Mouse (Mus musculus) frontal cortex, postnatal 14 days (tissue): ENCODE data around the gene Dop1b.
"Not testable (repeated sequence)": the region's sequence is repeated elsewhere in the genome, so short reads cannot be mapped to it uniquely, and the experiment has no call there.

Experiments used
- DNase-seq, 2 experiments: peaks; one replicate each; pipeline ENCODE4 v3.0.0; 2022; ENCODE audit warnings: low spot score in 2 of 2

Gene Dop1b

DNA sequence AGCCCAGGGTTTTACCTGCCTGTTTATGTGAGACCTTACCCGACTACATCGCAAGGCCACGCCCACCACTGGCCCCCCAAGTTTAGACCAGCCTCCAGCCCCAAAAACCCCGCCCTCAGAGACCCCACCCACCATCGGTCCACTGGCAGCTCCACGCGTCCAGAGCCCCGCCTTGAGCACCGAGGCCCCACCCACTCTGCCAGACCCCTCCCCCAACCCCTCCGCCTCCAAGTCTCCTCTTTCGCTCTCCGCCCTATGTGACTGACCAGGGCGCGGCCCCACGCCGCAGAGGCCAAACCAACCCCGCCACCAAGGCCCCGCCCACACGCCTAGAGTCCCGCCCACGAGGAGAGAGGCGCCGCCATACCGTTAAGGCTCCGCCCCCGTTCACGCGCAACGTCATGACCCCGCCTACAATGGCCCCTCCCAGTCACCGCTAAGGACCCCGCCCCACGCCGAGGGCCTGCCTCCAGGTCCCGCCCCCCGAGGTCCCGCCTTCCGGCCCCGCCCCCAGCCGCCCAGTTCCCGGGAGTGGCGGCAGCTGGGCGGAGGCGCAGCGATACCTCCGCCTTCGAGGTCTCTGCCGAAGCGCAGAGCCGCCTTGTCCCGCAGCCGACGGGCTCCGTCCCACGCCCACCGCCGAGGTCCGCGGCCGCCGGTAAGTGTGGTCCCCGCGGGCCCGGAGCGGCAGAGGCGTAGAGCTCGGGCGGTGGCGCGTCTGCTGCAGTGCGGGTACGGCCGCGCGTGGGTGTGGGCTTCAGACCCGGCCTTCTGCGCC, at the start of gene Dop1b:
Gene Dop1b, plus strand, starts transcription at position 494 of the 778 bp plus-strand sequence.
- peak; percentile 94 to 98 for DNase-seq

DNA sequence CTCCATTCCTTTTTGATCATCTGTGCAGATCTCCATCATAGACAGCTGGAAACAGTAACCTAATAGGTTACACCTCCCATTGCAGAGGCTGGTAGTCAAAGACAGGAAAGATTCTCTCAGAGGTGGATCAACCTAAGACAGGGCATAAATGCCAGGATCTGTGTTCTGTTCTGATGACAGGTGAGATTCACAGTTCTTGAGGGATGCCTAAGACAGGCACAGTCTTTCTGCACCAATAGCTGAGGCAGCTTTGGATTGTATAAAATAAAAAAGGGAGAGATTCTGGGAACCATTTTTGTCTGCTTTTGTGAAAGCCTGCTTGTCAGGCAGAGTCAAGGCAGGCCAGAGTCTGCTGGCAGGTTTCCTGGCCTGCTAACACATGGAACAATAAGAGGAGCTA, 43.7 kb upstream of the Dop1b start:
- no peak for DNase-seq

DNA sequence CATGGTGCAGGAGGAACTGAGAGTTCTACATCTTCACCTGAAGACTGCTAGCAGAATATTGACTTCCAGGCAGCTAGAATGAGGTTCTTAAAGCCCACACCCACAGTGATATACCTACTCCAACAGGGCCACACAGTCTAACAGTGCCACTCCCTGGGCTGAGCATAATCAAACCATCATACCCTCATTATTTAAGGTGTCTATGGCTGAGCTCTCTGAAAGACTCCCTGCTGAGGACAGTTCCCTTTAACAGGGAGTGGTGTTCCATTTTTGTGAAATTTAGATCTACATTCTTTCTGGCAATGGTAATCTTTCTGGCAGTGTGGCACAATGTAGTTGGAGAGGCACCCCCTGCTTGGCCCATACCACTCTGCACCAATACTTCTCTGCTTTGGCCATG, 42.2 kb upstream of the Dop1b start:
- DNase-seq, result no peak

DNA sequence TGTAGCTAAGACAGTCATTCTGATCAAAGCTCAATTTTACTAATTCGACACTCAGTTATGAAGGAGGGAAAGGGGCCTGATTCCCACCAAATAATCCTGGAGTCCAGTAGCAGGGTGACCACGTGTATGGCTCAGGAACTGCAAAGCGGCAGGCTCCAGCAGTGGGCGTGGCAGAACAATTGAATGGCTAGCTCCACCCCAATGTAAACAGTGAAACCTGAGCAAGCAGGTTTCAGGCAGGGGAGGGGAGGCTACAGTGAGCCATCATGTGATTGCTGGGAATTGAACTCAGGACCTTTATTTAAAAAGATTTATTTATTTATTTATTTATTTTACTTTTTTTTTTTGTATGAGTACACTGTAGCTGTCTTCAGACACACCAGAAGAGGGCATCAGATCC, 41.2 kb upstream of the Dop1b start:
- not testable (repeated sequence) for DNase-seq

DNA sequence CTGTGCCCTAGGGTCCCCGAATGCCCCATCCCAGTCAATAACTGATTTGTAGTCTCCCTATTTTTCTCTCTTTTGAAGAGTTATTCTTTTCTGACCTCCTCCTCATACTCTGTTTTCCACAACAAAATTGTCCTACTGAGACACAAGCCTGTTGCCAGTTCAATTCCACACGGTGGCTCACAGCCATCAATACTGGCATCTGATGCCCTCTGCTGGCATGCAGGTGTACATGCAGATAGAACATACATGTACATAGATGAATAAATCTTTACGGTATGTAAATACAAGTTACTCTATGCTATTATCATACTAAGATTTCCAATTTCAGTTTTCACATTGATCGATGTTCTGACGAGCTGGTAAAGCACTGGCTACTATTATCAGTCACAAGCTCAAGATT, 40.6 kb upstream of the Dop1b start:
- DNase-seq, result no peak

DNA sequence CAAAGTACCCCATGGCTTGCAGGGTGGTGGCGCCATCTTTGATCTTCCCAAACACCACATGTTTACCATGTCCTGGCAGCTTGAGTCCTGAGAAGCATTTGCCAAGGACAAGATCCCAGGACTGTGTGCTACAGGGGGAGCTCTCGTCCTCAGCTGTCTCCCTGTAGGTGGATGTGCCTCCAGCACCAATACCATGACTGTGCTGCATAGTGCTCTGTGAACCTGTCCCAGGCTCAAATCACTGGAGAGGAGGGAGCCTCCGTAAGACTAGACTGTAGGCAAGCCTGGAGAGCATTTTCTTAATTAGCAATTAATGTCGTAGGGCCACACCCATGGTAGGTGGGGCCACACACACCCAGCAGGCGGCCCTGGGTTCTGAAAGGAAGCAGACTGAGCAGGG, 35.3 kb upstream of the Dop1b start:
- no peak for DNase-seq

DNA sequence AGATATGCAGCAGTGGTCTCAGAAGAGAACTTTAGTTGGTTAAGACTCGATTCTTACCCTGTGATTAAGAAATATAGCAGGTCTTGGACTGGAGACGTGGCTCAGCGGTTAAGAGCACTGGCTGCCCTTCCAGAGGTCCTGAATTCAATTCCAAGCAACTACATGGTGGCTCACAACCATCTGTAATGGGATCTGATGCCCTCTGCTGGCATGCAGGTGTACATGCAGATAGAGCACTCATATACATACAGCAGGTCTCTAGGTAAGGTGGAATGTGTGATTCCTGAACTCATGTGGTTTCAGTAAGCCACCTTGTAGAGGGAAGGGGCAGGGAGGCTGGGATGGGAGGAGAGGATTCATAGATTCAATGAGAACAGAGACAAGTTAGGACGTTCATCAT, 33.5 kb upstream of the Dop1b start:
- DNase-seq, result no peak

DNA sequence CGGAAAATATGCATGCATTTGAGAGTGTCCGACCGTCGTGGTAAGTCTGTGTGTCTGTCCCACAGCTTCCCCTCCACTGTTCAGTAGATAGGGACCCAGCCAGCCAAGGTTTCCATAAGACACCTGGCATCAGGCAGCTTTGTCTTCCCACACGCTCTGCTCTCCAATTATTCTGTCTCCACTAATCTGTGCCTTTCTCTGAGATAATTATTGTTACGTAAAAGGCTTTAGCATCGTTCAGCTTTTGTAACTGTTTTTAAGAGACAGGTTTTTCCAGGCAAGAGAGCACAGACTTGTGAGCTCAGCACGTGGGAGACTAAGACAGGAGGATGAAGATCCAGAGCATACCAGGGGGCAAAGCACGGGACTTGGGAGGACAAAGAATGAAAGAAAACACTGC, 32.5 kb upstream of the Dop1b start:
- DNase-seq, result no peak

DNA sequence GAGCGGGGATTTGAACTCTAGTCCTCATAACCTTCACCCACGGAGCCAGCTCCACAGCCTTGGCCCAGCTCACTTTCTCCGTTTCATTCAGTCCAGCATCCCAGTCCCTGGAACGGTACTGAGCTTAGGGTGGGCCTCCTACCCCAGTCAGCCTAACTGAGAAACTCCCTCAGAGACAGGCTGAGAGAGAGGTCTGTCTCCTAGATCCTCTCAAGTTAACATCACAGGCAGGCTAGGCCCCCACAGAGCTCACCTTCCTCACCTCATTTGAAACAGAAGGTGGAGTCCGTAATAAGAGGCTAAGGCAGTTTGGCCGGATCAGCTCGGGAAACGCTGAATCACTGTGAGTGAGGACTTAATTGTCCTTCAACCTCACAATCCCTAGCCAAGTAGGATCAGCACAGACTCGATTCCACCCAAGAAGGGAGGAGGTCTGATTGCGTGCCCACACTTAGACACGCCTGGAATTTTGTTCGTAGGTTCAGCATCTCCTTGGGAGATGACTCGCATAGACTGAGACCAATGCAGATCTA, 29.5 kb upstream of the Dop1b start:
- no peak for DNase-seq

DNA sequence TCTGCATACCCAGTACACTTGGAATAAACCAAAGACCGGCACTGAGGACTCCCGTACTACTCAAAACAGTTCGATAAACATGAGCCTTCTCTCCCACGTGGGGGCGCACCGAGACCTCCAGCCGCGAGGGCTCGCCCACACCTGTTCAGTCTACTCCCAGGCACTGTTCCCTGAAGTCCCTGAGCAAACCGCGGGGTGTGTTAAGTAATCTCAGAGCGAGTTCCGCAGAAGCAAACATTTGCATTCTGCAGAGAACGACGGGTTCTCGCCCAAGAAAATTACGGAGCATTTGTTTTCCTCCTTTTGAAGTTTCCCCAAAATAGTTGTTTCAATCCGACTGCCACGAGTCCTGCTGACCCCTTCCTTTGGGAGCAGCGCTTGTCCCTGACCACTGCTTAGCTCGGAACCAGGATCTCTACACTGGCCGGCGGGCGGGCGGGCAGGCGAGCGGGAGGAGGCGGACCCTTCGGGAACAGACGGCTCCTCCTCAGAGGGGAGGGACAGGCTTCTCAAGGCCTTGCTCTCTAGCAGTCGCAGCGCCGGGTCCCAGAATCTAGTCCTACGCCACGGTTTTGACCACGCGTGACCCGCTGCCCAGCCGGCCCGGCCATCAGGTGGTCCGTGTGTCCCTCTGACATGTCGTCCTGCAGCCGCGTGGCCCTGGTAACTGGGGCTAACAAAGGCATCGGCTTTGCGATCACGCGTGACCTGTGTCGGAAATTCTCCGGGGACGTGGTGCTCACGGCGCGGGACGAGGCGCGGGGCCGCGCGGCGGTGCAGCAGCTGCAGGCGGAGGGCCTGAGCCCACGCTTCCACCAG, 28.8 kb upstream of the Dop1b start, which contains the start of gene Cbr3:
Gene Cbr3, plus strand, starts transcription at position 527 of the 819 bp plus-strand sequence.
- DNase-seq, result peak; percentile 58 to 70

DNA sequence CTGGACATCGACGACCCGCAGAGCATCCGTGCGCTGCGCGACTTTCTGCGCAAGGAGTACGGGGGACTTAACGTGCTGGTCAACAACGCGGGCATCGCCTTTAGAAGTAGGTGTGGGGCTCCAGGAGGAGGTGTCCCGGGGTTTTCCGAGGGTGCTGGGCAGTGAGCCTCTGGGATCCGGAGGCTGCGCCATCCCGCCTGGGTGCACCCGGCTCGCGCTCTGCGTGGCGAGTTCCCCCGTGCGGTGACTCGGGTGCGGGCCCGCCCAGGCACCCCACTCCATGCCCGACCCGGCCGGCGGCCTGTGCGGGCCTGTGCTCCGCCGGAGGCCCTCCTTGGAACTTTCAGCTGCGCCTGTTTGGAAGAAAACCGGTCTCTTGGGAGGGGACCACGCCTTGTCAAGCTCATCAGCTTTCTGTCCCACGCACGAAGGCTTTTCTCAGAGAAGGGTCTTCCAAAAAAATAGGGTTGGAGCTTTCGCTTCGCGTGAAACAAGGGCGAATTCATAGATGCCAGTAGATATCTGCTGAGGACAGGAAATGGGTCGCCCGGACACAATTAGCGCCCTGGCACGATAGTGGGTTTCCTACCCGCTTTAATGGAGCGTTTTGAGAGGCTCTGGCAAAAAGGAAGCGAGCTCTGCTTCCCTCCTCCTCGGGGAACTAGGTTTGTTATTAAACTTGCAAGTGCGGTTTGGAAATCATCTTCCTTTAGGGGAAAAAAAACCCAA, 28.0 kb upstream of the Dop1b start:
- peak; percentile 16 to 18 for DNase-seq

DNA sequence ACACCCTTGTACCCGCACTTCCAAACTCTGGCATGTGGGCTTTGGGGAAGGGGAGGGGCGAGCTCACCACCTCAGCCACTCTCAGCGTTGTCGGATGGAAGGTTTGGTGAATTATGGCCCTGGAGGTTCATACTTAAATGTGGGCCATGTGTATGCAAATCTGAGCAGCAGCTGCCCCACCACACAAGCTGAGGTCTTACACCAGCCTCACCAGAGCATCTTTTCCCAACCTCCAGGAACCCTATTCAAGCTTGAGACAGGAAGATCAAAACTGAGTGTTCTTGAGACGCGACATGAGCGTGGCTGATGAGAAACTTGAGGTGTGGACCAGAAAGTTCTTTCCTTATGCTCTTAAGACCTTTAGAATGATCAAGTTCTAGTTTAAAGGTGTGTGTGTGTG, 27.3 kb upstream of the Dop1b start:
- DNase-seq, result no peak

DNA sequence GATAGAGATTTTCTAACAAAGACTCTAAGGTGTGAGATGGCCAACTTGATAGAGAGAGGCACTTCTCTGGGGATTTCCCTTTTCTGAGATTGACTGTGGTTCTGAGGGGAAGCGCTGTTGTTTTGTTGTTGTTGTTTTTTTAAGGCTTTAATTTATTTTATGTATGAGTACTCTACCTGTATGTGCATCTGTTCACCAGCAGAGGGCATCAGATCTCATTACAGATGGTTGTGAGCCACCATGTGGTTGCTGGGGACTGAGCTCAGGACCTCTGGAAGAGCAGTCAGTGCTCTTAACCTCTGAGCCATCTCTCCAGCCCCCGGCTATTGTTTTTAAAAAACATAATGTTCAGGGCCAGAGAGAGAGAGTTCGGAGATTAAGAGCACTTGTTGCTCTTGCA, 25.9 kb upstream of the Dop1b start:
- not testable (repeated sequence) for DNase-seq

DNA sequence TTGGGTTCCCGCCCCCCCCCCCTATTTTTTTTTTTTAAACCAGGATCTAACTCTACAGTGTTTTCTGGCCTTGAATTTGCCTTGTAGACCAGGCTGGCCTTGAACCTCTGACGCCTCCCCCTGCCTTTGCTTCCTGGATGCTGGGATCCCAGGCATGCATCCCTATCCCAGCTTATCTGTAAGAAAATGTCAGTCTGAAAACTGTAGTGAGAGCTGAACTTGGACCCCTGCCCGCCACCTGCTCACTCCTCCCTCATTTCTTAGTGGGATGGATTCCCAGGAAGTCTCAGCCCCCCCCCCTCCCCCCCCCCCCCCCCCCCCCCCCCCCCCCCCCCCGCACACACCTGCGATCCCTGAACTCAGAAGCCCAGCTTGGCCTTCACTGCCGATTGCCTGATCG, 25.3 kb upstream of the Dop1b start:
- no peak for DNase-seq

DNA sequence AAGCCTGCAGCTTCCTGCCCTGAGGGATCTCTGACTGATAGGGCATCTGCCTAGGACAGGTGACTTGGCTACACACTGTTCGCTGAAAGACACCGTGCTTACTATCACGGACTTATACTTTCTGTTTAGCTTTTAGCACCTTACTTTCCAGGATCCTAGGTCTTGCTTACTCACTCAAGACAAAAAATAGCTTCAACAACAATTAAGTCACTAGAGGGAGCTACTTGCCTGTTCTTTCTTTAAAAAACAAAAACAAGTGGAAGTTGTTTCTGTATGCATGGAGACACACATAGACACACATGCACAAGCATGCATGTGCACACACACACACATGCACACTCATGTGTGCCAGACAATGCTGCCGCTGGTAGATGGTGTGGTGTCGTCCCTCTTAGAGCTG, 24.8 kb upstream of the Dop1b start:
- DNase-seq, result no peak

DNA sequence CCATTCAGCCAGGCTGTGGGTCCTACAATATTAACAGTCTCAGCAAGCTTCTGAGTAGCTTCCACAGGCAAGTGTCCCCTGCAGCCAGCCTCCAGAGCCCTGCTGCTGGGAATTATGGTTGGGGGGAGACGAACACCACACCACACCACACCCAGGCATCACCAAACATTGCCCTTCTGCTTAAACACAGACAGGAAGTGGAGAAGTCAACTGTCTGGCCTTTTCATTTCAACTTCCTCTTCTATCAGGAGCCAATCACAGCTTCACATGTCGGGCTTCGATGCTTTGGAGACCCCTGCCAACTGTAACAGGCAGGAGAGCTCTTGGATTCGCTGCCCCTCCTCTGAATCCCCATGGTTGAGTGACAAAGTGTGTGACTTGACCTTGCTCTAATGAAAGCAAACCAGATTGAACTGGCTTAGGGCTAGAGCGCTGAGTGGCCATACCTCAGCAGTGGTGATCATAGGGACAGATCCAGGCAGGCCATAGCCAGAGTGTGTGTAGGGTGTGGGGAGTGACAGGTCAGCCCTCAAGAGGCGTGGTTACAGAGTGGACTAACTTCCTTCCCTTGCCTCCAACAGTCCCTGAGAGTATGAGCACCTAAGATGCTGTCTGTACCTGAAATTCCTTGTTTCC, 20.4 kb upstream of the Dop1b start:
- no peak for DNase-seq

DNA sequence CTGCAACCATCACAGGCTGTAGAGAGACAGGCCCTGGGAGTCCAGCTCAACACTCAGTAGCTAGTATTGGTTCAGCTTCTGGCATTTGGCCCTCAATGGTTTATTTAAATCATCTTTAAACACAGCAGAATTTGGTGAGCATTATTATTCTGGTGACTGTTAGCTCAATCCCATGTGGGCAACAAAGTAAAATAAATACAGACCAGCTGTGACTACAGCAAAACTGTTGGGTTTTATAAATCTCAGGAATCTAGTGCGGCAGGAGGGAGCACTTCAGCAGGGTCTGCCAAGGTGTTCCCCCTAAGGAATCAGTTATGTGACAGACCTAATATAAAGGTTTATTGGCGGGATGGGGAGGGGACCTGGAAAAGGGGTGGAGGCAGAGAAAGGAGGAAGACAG, 19.0 kb upstream of the Dop1b start:
- DNase-seq, result no peak

DNA sequence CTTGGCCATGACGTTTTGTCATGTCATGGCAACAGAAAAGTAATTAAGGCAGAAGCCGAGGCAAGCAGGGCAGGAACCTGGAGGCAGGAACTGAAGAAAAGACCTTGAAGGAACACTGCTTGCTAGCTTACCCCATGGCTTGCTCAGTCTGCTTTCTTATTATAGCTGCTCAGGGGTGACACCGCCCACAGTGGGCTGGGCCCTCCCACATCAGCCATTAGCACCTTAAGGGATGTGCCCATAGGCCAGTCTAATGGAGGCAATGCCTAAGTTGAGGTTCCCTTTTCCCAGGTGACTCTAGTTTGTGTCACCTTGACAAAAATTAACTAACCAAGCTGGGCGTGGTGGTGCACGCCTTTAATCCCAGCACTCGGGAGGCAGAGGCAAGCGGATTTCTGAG, 4.6 kb upstream of the Dop1b start:
- no peak for DNase-seq

DNA sequence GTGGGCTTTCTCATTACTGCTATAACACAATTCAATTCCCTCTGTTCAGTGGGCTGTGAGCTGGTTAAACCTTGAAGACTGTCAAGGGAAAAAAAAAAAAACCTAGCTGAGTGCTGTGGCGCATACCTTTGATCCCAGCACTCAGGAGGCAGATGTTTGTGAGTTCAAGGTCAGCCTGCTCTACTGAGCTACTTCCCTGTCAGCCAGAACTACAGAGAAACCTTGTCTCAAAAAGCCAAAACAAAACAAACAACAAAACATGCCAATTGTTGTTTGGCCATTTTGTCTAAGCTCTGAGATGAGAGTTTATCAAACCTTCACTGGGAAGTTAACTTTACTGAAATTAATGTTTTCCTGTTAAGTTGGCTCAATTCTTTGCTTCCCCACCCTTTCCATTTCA, 2.5 kb upstream of the Dop1b start:
- DNase-seq, result no peak

DNA sequence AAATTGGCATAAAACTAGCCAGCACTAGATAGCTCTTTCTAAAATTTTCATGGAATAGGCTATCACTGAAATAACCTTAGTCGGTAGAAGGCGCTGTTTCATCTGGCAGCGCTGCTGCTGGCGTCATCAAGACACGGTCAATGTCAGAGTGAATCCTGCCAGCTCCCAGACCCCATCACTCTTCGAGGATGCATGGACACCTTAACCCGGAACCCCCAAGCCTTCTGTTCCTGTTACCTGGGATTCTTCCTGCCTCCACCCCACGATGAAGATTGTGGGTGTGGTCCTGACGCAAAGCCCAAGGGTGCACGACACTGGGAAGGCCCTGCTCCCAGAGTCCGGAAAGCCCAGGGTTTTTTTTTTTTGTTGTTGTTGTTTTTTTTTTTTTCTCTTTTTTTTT, 780 bp upstream of the Dop1b start:
- DNase-seq, result peak; percentile 64

DNA sequence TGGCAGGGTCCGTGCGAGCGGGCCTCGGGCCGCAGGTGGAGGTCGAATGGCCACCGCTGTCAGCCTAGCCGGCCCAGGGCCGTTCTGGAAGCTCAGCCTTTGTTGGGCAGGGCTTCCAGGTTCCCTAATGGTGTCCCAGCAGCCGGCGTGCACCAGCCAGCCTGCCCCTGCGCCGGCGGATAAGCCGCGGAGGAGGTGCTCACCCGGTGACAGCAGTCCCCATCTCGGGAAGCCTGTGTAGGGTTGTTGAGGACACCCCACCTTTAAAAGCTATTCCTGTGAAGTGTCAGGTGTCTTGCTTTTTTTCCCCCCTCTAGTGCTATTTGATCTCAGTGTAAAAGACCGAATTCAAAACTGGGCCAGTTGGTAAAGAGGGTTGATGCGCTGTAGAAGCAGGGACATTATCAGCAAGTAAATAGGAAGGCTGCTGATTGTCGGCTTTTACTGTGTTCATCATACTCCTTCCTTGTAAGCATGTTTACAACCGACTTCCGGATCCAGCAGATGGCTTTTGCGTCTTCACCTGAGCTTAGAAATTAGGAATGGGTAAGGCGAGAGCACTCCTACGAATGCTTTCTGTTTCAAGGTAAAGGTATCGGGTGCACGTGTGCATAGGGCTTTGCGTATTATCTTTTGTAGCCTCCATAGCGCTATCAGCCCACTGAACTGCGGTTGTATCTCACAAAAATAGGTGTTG, 633 bp downstream of the Dop1b start:
- no peak for DNase-seq
